Mouse (Mus musculus) natural killer cell, adult 2 months (primary cell): ENCODE data around the gene Arl3.
A peak's percentile ranks its signal among the peaks of the same experiment; 100 is the strongest.

Experiments used
- DNase-seq, 2 experiments: peaks; one replicate each; pipeline ENCODE4 v3.0.0; 2022; ENCODE audit warnings: low spot score in 2 of 2

Gene Arl3

GRCm38 (mm10) chr19:46517529-46518351 is 55.3 kb downstream of the Arl3 start:
- no peak for DNase-seq

GRCm38 (mm10) chr19:46516667-46517528 is 56.1 kb downstream of the Arl3 start:
- DNase-seq: no peak

GRCm38 (mm10) chr19:46515287-46515821 is 57.6 kb downstream of the Arl3 start:
- DNase-seq: no peak

- no peak for DNase-seq
Measured at GRCm38 (mm10) chr19:46514387-46514786, 58.6 kb downstream of the Arl3 start.

- DNase-seq: peak in 1 of 2 experiments; percentile 30
Measured at GRCm38 (mm10) chr19:46511263-46511662, 61.7 kb downstream of the Arl3 start.

GRCm38 (mm10) chr19:46510824-46511223 is 62.2 kb downstream of the Arl3 start:
- DNase-seq: peak in 1 of 2 experiments; percentile 37

- DNase-seq: no peak
Measured at GRCm38 (mm10) chr19:46510401-46510800, 62.6 kb downstream of the Arl3 start.

- no peak for DNase-seq
Measured at GRCm38 (mm10) chr19:46509736-46510135, 63.3 kb downstream of the Arl3 start.

- DNase-seq: no peak
Measured at GRCm38 (mm10) chr19:46509202-46509601, 63.8 kb downstream of the Arl3 start.

GRCm38 (mm10) chr19:46508738-46509137 is 64.3 kb downstream of the Arl3 start:
- no peak for DNase-seq

- no peak for DNase-seq
Measured at GRCm38 (mm10) chr19:46507806-46508205, 65.2 kb downstream of the Arl3 start.

- DNase-seq: no peak
Measured at GRCm38 (mm10) chr19:46507181-46507581, 65.8 kb downstream of the Arl3 start.

GRCm38 (mm10) chr19:46506372-46506717 is 66.7 kb downstream of the Arl3 start:
- DNase-seq: no peak

GRCm38 (mm10) chr19:46505646-46506371 is 67.2 kb downstream of the Arl3 start:
- no peak for DNase-seq

GRCm38 (mm10) chr19:46504822-46505417 is 68.1 kb downstream of the Arl3 start:
- DNase-seq: no peak

- DNase-seq: peak; percentile 69 to 76
Measured at GRCm38 (mm10) chr19:46504085-46504552, 68.9 kb downstream of the Arl3 start.

- peak; percentile 65 to 67 for DNase-seq
Measured at GRCm38 (mm10) chr19:46503351-46504084, 69.5 kb downstream of the Arl3 start.

GRCm38 (mm10) chr19:46502471-46503166 is 70.4 kb downstream of the Arl3 start:
- DNase-seq: peak; percentile 67 to 84

GRCm38 (mm10) chr19:46502069-46502455 is 70.9 kb downstream of the Arl3 start:
- peak; percentile 65 to 73 for DNase-seq
